In genomic region chr11:41914066-41914465, GRCm38 (mm10) we compare ENCODE assay signal across 28 mouse cellular contexts.
DNase-seq lines count a peak whose midpoint lies in the region; ATAC-seq and TF ChIP-seq lines count a peak whose summit lies in the region.
"Had no signal": no experiment of that assay in that cellular context is flagged by ENCODE, and none has a peak within 500 bp of the region (broad histone marks: within the 10 kb centered on the region; RNA-seq: fewer than 3 reads in every experiment).

No protein-coding gene starts in this region.

- no peaks in the 10 kb centered on the region for H3K27me3 ChIP-seq in hindbrain, postnatal 0 days (ENCODE audit: insufficient read depth, low read length)
- no peaks in the 10 kb centered on the region for H3K27me3 ChIP-seq in hindbrain, embryonic 11.5 days (ENCODE audit: control insufficient read depth, insufficient read depth, low read length)
- H3K27me3 ChIP-seq: CH12.LX; embryonic facial prominence, embryonic 13.5 days; forebrain, embryonic 13.5 days; hindbrain, embryonic 13.5 days had no signal

- peak; percentile 10 for DNase-seq in hindbrain, postnatal 0 days (ENCODE audit: low spot score)
- DNase-seq in hindbrain, embryonic 11.5 days (ENCODE audit: low spot score): no peak
- DNase-seq in Muller cell, postnatal 12 days (ENCODE audit: inconsistent ontology term): peak; percentile 4
- peak; percentile 3 for DNase-seq in embryo, embryonic 11 days
- no peak for DNase-seq in thymus, adult 18-20 months
- DNase-seq: adrenal gland, adult 2 months; adrenal gland, postnatal 14 days; B cell, adult 2 months; cerebellum, adult 11 months; cerebellum, adult 2 months; cerebellum, adult 9-11 months; cerebellum, postnatal 25 days; gastrocnemius, postnatal 10 days; heart, adult 11 months had no signal

- no peak overlapping the region for H3K27ac ChIP-seq in hindbrain, postnatal 0 days
- H3K27ac ChIP-seq in hindbrain, embryonic 11.5 days (ENCODE audit: low read depth, low read length): no peak overlapping the region
- H3K27ac ChIP-seq: embryonic facial prominence, embryonic 10.5 days; embryonic facial prominence, embryonic 13.5 days; forebrain, embryonic 10.5 days; forebrain, embryonic 13.5 days; hindbrain, embryonic 13.5 days had no signal

- H3K36me3 ChIP-seq in hindbrain, postnatal 0 days (ENCODE audit: insufficient read depth, low read length): no peaks in the 10 kb centered on the region
- H3K36me3 ChIP-seq in hindbrain, embryonic 11.5 days (ENCODE audit: control insufficient read depth, insufficient read depth, low read length): no peaks in the 10 kb centered on the region
- H3K36me3 ChIP-seq: embryonic facial prominence, embryonic 10.5 days; embryonic facial prominence, embryonic 13.5 days; forebrain, embryonic 10.5 days; G1E had no signal

- 39% methylated on average over 6 of the region's 6 CpGs for WGBS in hindbrain, postnatal 0 days
- WGBS in hindbrain, embryonic 11.5 days: 50% methylated on average over 6 of the region's 6 CpGs

- no peak for TF ChIP-seq CTCF in hindbrain, postnatal 0 days (IDR thresholded peaks at IDR 0.05; ENCODE audit: low read depth)

- no peaks in the 10 kb centered on the region for H3K4me1 ChIP-seq in hindbrain, postnatal 0 days (ENCODE audit: insufficient read depth, low read length)
- H3K4me1 ChIP-seq in hindbrain, embryonic 11.5 days (replicated peaks; ENCODE audit: control insufficient read depth, insufficient read depth, low read length): no peaks in the 10 kb centered on the region
- H3K4me1 ChIP-seq: embryonic facial prominence, embryonic 10.5 days; embryonic facial prominence, embryonic 13.5 days; forebrain, embryonic 13.5 days; hindbrain, embryonic 13.5 days had no signal

- ATAC-seq in hindbrain, postnatal 0 days: no peak
- no peak for ATAC-seq in hindbrain, embryonic 11.5 days (ENCODE audit: low FRiP score)
- no peak for ATAC-seq in erythroid progenitor cell, adult 5-6 weeks (replicated peaks; ENCODE audit: low FRiP score, poor library complexity, severe bottlenecking)
- ATAC-seq: forebrain, embryonic 13.5 days; forebrain, embryonic 16.5 days; hindbrain, embryonic 16.5 days; inflammation-experienced regulatory T-cells, adult 6 months; intestine, embryonic 16.5 days had no signal

- no peak overlapping the region for H3K4me2 ChIP-seq in hindbrain, postnatal 0 days (ENCODE audit: low read depth, low read length)
- H3K4me2 ChIP-seq in hindbrain, embryonic 11.5 days (replicated peaks; ENCODE audit: low read depth, low read length): no peak overlapping the region
- H3K4me2 ChIP-seq: embryonic facial prominence, embryonic 13.5 days; forebrain, embryonic 13.5 days; heart, embryonic 11.5 days; hindbrain, embryonic 13.5 days had no signal

- no peaks in the 10 kb centered on the region for H3K9me3 ChIP-seq in hindbrain, postnatal 0 days (ENCODE audit: low read length)
- no peaks in the 10 kb centered on the region for H3K9me3 ChIP-seq in hindbrain, embryonic 11.5 days (ENCODE audit: control insufficient read depth, low read length)
- H3K9me3 ChIP-seq: embryonic facial prominence, embryonic 10.5 days; embryonic facial prominence, embryonic 13.5 days; forebrain, embryonic 10.5 days; forebrain, embryonic 13.5 days; G1E; hindbrain, embryonic 13.5 days had no signal

- H3K9ac ChIP-seq in hindbrain, postnatal 0 days (replicated peaks; ENCODE audit: low read length): no peak overlapping the region
- H3K9ac ChIP-seq in hindbrain, embryonic 11.5 days (ENCODE audit: low read depth, low read length): no peak overlapping the region
- H3K9ac ChIP-seq: embryonic facial prominence, embryonic 13.5 days; forebrain, embryonic 13.5 days; hindbrain, embryonic 13.5 days had no signal

- no peak overlapping the region for H3K4me3 ChIP-seq in hindbrain, postnatal 0 days (ENCODE audit: low read length)
- no peak overlapping the region for H3K4me3 ChIP-seq in hindbrain, embryonic 11.5 days (ENCODE audit: low read depth, low read length)
- H3K4me3 ChIP-seq: embryonic facial prominence, embryonic 10.5 days; embryonic facial prominence, embryonic 13.5 days; erythroblast, embryonic 14.5 days; forebrain, embryonic 10.5 days; forebrain, embryonic 13.5 days; hindbrain, embryonic 13.5 days had no signal

Comparison
In these comparisons a context has a peak if more than half of its experiments do, and no peak if none do; other contexts are left out.
1. DNase-seq: peak in hindbrain, postnatal 0 days (single experiment), Muller cell, postnatal 12 days (single experiment) and embryo, embryonic 11 days (single experiment); none in hindbrain, embryonic 11.5 days (single experiment) and thymus, adult 18-20 months (0 of 2).